8 mouse cellular contexts compared by ENCODE assay signal in the genomic region with DNA sequence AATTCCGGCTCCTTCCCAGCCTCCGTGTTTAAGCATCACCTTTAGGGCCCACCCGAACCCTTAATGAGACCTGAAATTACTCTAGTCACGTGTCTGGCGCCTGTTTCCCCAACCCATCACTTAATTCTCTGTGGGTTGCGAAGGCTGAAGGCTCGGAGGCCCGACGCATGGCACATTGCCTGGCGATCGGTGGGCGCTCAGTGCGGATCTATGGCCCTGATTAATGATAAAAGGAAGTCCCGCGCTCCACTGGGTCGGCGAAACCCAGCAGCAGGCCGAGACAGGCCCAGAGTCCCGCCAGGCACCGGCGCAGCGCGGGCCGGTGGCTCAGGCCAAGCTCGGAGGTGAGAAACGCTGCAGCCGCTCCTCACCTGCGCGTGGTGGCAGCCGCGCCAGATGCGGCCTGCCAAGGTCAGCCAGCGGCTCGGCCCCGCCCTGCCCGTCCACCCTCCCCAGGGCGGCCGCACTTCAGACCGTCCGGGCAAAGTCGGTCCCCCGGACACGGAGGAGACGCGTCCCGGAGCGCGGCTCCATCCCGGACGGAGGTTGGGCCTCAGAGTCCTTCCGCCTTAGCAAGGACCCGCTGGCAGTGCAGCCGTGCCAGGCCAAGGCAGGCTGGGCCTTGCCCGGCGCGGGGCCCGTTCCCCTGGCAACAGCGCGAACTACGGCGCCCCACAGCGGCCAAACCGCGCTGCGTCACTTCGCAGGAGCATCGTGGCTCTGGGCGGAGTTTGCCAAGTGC. TPM values are rescaled to one million over a fixed set of nuclear protein-coding genes. Genes with fewer than 3 reads are reported as not detected.
A peak's percentile ranks its signal among the peaks of the same experiment; 100 is the strongest.
DNase-seq lines count a peak whose midpoint lies in the region; ATAC-seq and TF ChIP-seq lines count a peak whose summit lies in the region.

Gene Zdhhc1 (minus strand): TSS at position 464 of the 742 bp plus-strand sequence.

- H3K9ac ChIP-seq in MEL (ENCODE audit: control insufficient read depth, low read depth, low read length, poor library complexity, severe bottlenecking) = peak within 1 kb of the TSS; percentile 92
- peak within 1 kb of the TSS; percentile 69 for H3K9ac ChIP-seq in lung, postnatal 0 days (replicated peaks; ENCODE audit: low read depth)

- ATAC-seq in lung, postnatal 0 days = peak; percentile 80

- peak; percentile 89 for DNase-seq in MEL (ENCODE audit: low read depth, low spot score)
- DNase-seq in cerebellum, adult 9-10 months = peak; percentile 87
- peak; percentile 53 to 94 for DNase-seq in frontal cortex, adult 2 months (ENCODE audit: extremely low spot score in 1 of 2, low spot score in 1 of 2)
- DNase-seq in hindbrain, embryonic 10.5 days (ENCODE audit: low spot score) = peak; percentile 93
- DNase-seq in layer of hippocampus, adult 9-11 months = peak; percentile 82
- peak; percentile 89 for DNase-seq in lung, postnatal 0 days (ENCODE audit: low spot score)
- peak; percentile 88 for DNase-seq in ovary, postnatal 10 days (ENCODE audit: low spot score)
- DNase-seq in thymus, postnatal 0 days (ENCODE audit: low spot score) = peak; percentile 79

- peak within 1 kb of the TSS; percentile 82 to 93 for H3K4me3 ChIP-seq in MEL (ENCODE audit: control insufficient read depth in 1 of 2, insufficient read depth in 1 of 2, low read depth in 2 of 2, low read length in 2 of 2)
- H3K4me3 ChIP-seq in hindbrain, embryonic 10.5 days = peak within 1 kb of the TSS; percentile 90
- H3K4me3 ChIP-seq in lung, postnatal 0 days (ENCODE audit: low read depth, low read length) = peak within 1 kb of the TSS; percentile 78

- H3K9me3 ChIP-seq in MEL (replicated peaks; ENCODE audit: insufficient read depth, low read length) = no peaks in the 10 kb centered on the region
- H3K9me3 ChIP-seq in hindbrain, embryonic 10.5 days = no peaks in the 10 kb centered on the region
- H3K9me3 ChIP-seq in lung, postnatal 0 days (ENCODE audit: low read length) = no peaks in the 10 kb centered on the region

- H3K4me1 ChIP-seq in MEL (ENCODE audit: control insufficient read depth in 1 of 2, insufficient read depth in 2 of 2, low read length in 2 of 2) = peaks cover 4 to 14% of the 10 kb centered on the region in 2 experiments
- H3K4me1 ChIP-seq in hindbrain, embryonic 10.5 days (replicated peaks) = peaks cover 33% of the 10 kb centered on the region
- peaks cover 22% of the 10 kb centered on the region; the same call in 1 of the 2 replicates for H3K4me1 ChIP-seq in lung, postnatal 0 days (ENCODE audit: insufficient read depth, low read depth, low read length)

- TF ChIP-seq RAD21 in MEL (IDR thresholded peaks at IDR 0.05; ENCODE audit: low read depth, low read length) = no peak

- peak; percentile 55 to 83 (median 62) for TF ChIP-seq CTCF in MEL (IDR thresholded peaks at IDR 0.05 in 2 of 3, conservative IDR thresholded peaks at IDR 0.05 in 1 of 3; ENCODE audit: control insufficient read depth in 1 of 3, insufficient read depth in 1 of 3, low read depth in 2 of 3, low read length in 3 of 3, poor library complexity in 1 of 3, severe bottlenecking in 1 of 3)
- TF ChIP-seq CTCF in lung, postnatal 0 days (IDR thresholded peaks at IDR 0.05) = peak; percentile 76

- peaks cover 0 to 12% of the 10 kb centered on the region in 2 experiments; a peak in 2 of 4 replicates for H3K36me3 ChIP-seq in MEL (ENCODE audit: control insufficient read depth in 1 of 2, insufficient read depth in 2 of 2, low read length in 2 of 2)
- H3K36me3 ChIP-seq in hindbrain, embryonic 10.5 days = no peaks in the 10 kb centered on the region
- H3K36me3 ChIP-seq in lung, postnatal 0 days (ENCODE audit: insufficient read depth, low read length) = no peaks in the 10 kb centered on the region

- peak within 1 kb of the TSS; percentile 72 for H3K4me2 ChIP-seq in lung, postnatal 0 days (replicated peaks; ENCODE audit: low read depth, low read length)

- H3K27me3 ChIP-seq in MEL (ENCODE audit: control insufficient read depth in 1 of 2, insufficient read depth in 2 of 2, low read length in 2 of 2) = no peaks in the 10 kb centered on the region
- no peaks in the 10 kb centered on the region for H3K27me3 ChIP-seq in hindbrain, embryonic 10.5 days (ENCODE audit: insufficient read depth, poor library complexity, severe bottlenecking)
- H3K27me3 ChIP-seq in lung, postnatal 0 days (replicated peaks; ENCODE audit: insufficient read depth, low read length) = no peaks in the 10 kb centered on the region

- WGBS in hindbrain, embryonic 10.5 days = under 1% methylated on average over 68 of the region's 68 CpGs
- 1% methylated on average over 64 of the region's 68 CpGs for WGBS in lung, postnatal 0 days

- no peak for TF ChIP-seq EP300 in MEL (IDR thresholded peaks at IDR 0.05; ENCODE audit: low read depth in 1 of 2, low read length in 2 of 2)
- TF ChIP-seq EP300 in lung, postnatal 0 days (IDR thresholded peaks at IDR 0.05) = no peak

- peak within 1 kb of the TSS; percentile 15 for H3K27ac ChIP-seq in MEL (ENCODE audit: control insufficient read depth, low read depth, low read length)
- H3K27ac ChIP-seq in hindbrain, embryonic 10.5 days = peak within 1 kb of the TSS; percentile 90
- peak within 1 kb of the TSS; percentile 87 for H3K27ac ChIP-seq in lung, postnatal 0 days (ENCODE audit: low read length)

- H3K79me2 ChIP-seq in MEL (ENCODE audit: control insufficient read depth, insufficient read depth, low read length, poor library complexity) = peaks cover 4% of the 10 kb centered on the region

- TF ChIP-seq POLR2A in MEL (IDR thresholded peaks at IDR 0.05; ENCODE audit: control insufficient read depth in 1 of 2, insufficient read depth in 1 of 2, low read depth in 1 of 2, low read length in 2 of 2, poor library complexity in 1 of 2) = peak; percentile 62 to 67; a peak in 3 of 4 replicates

TF ChIP-seq in MEL, 35 proteins besides CTCF, POLR2A, EP300 and RAD21:
- no peak for TF ChIP-seq RCOR1 (IDR thresholded peaks at IDR 0.05; ENCODE audit: low read depth, low read length)
- TF ChIP-seq ZMIZ1 (IDR thresholded peaks at IDR 0.05; ENCODE audit: low read depth, low read length) = no peak
- TF ChIP-seq SIN3A (IDR thresholded peaks at IDR 0.05; ENCODE audit: low read length) = peak; percentile 92
- no peak for TF ChIP-seq ZKSCAN1 (IDR thresholded peaks at IDR 0.05; ENCODE audit: low read depth, low read length)
- TF ChIP-seq USF2 (IDR thresholded peaks at IDR 0.05; ENCODE audit: borderline replicate concordance in 1 of 2, insufficient read depth in 1 of 2, low read depth in 1 of 2, low read length in 2 of 2) = no peak
- no peak for TF ChIP-seq ETS1 (IDR thresholded peaks at IDR 0.05; ENCODE audit: low read depth, low read length)
- no peak for TF ChIP-seq GATA1 (IDR thresholded peaks at IDR 0.05; ENCODE audit: low read depth, low read length)
- TF ChIP-seq GABPA (IDR thresholded peaks at IDR 0.05; ENCODE audit: low read depth, low read length) = no peak
- no peak; the same call in 1 of the 2 replicates for TF ChIP-seq MYC (IDR thresholded peaks at IDR 0.05; ENCODE audit: low read depth, low read length)
- TF ChIP-seq BHLHE40 (IDR thresholded peaks at IDR 0.05; ENCODE audit: borderline replicate concordance, low read depth, low read length) = peak; percentile 50; the same call in 1 of the 2 replicates
- TF ChIP-seq USF1 (IDR thresholded peaks at IDR 0.05; ENCODE audit: low read depth, low read length) = peak; percentile 84
- TF ChIP-seq MXI1 (IDR thresholded peaks at IDR 0.05; ENCODE audit: low read depth, low read length) = peak; percentile 91
- TF ChIP-seq NELFE (IDR thresholded peaks at IDR 0.05; ENCODE audit: low read depth, low read length) = peak; percentile 73
- no peak for TF ChIP-seq ZC3H11A (IDR thresholded peaks at IDR 0.05; ENCODE audit: low read depth, low read length)
- no peak for TF ChIP-seq TBP (IDR thresholded peaks at IDR 0.05; ENCODE audit: low read depth, low read length)
- TF ChIP-seq TAL1 (IDR thresholded peaks at IDR 0.05; ENCODE audit: low read length) = no peak
- TF ChIP-seq NRF1 (IDR thresholded peaks at IDR 0.05; ENCODE audit: insufficient read depth, low read depth, low read length, poor library complexity, severe bottlenecking) = 0 out of 2 replicates have a peak, but pooled peaks have one; percentile 14
- TF ChIP-seq MAX (IDR thresholded peaks at IDR 0.05; ENCODE audit: low read length) = peak; percentile 66
- no peak for TF ChIP-seq CHD2 (IDR thresholded peaks at IDR 0.05; ENCODE audit: low read length)
- TF ChIP-seq E2F4 (IDR thresholded peaks at IDR 0.05; ENCODE audit: borderline replicate concordance, low read depth, low read length) = no peak
- peak; percentile 78; the same call in 1 of the 2 replicates for TF ChIP-seq ELF1 (IDR thresholded peaks at IDR 0.05; ENCODE audit: low read depth, low read length)
- no peak; the same call in 1 of the 2 replicates for TF ChIP-seq MAZ (IDR thresholded peaks at IDR 0.05; ENCODE audit: low read depth, low read length)
- peak; percentile 84 for TF ChIP-seq HCFC1 (IDR thresholded peaks at IDR 0.05; ENCODE audit: low read depth, low read length)

RNA-seq across cellular contexts. Expression of gene Zdhhc1, which starts in this region (rescaled TPM):
- total RNA-seq in MEL (2012; rRNA removed) = 4.7 and 4.9 TPM in 2 replicates
- 10 to 100 TPM in 1 of 2 experiments, not detected in 1; 11.5 TPM for polyA plus RNA-seq in MEL (2012; ENCODE audit: insufficient read depth in 1 of 2, insufficient read length in 2 of 2, low read depth in 1 of 2, low replicate concordance in 2 of 2, missing spikeins in 1 of 2)
- polyA plus RNA-seq in frontal cortex, adult 2 months (2012; rRNA removed) = 75.3 and 75.7 TPM in 2 replicates
- 23.3 and 29.2 TPM in 2 replicates for polyA plus RNA-seq in hindbrain, embryonic 10.5 days (2016; fragmentation: Nextera tagmentation; extraction: Ambion mirVana)
- 40.6 and 41.7 TPM in 2 replicates for polyA plus RNA-seq in lung, postnatal 0 days (2015; fragmentation: Nextera tagmentation; extraction: Ambion mirVana)
- 5.8 and 6.9 TPM in 2 replicates for polyA plus RNA-seq in thymus, postnatal 0 days (2015; fragmentation: Nextera tagmentation; extraction: Ambion mirVana)

Comparison
In these comparisons a context has a peak if more than half of its experiments do, and no peak if none do; other contexts are left out.
1. Peak in every context shown above with its lines: DNase-seq, ATAC-seq, H3K4me3 ChIP-seq and H3K27ac ChIP-seq.
2. H3K27ac ChIP-seq: peak in every context shown above with its lines; median percentile 90 in hindbrain, embryonic 10.5 days; 87 in lung, postnatal 0 days; 15 in MEL.